Mouse (Mus musculus) hindbrain, embryonic 12.5 days (tissue): ENCODE data around the gene Pmel. TPM values are rescaled to one million over a fixed set of nuclear protein-coding genes. Genes with fewer than 3 reads are reported as not detected.

Experiments used
- ATAC-seq: fragments of 200-750 bp; cut with Nextera tagmentation; 2 replicates; pipeline ENCODE4 v1.8.0; 2017; ENCODE audit warnings: moderate TSS enrichment; ENCODE audit not compliant: low FRiP score
- H3K27ac ChIP-seq: fragments of 300-500 bp; sonication (generic); 2 replicates; pipeline ENCODE4 v1.5.1; 2016; ENCODE audit warnings: mild to moderate bottlenecking
- H3K27me3 ChIP-seq: fragments of 300-500 bp; sonication (generic); 2 replicates; pipeline ENCODE4 v1.6.1; 2016; ENCODE audit warnings: mild to moderate bottlenecking
- H3K36me3 ChIP-seq: fragments of 300-500 bp; sonication (generic); 2 replicates; pipeline ENCODE4 v1.6.1; 2016; ENCODE audit warnings: mild to moderate bottlenecking
- H3K4me1 ChIP-seq: fragments of 300-500 bp; sonication (generic); 2 replicates; pipeline ENCODE4 v1.6.1; 2016
- H3K4me2 ChIP-seq: fragments of 300-500 bp; sonication (generic); replicated peaks from 2 replicates; pipeline ENCODE4 v1.6.1; 2016; ENCODE audit warnings: mild to moderate bottlenecking
- H3K4me3 ChIP-seq: fragments of 300-500 bp; sonication (generic); 2 replicates; pipeline ENCODE4 v1.5.1; 2016; ENCODE audit warnings: mild to moderate bottlenecking
- H3K9ac ChIP-seq: fragments of 300-500 bp; sonication (generic); 2 replicates; pipeline ENCODE4 v1.6.1; 2016; ENCODE audit warnings: mild to moderate bottlenecking, moderate library complexity
- H3K9me3 ChIP-seq: fragments of 300-500 bp; sonication (generic); replicated peaks from 2 replicates; pipeline ENCODE4 v1.6.1; 2016; ENCODE audit warnings: mild to moderate bottlenecking
- WGBS: fragments of 180-500 bp; shearing (Covaris S2); methylation state at CpG from one replicate; pipeline ENCODE4 v1.1.7; 2016; 5-methylcytosine and 5-hydroxymethylcytosine counted together
- polyA plus RNA-seq: library from polyadenylated mRNA; unstranded; fragments of >200 nt; fragmentation: Nextera tagmentation; extraction: Ambion mirVana; gene quantifications from 2 replicates; pipeline ENCODE4 v1.2.1, GENCODE M21; 2016

Gene Pmel
- polyA plus RNA-seq, 1 experiment from 2014 or later, result 6.0 TPM

DNA sequence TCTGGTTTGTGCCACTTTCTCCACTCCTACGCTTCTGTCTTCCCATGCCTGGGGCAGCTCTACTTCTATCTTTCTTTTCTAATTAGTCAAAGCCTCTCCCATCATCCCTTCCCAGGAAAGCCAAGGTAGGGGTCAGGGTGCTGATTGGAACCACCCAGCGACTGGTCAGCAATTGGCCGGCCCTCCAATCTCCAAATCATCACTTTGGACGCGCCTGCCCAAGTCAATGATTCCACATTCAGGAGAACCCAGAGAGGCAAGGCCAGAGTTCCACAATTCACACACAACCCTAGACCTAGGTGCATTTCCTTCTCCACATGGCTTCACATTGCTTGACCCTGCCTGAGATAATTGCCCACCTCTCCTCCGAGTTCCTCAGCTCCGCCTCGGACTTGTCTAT, 40.2 kb downstream of the Pmel start:
- peaks cover 46% of the 10 kb centered on the region for H3K27me3 ChIP-seq

DNA sequence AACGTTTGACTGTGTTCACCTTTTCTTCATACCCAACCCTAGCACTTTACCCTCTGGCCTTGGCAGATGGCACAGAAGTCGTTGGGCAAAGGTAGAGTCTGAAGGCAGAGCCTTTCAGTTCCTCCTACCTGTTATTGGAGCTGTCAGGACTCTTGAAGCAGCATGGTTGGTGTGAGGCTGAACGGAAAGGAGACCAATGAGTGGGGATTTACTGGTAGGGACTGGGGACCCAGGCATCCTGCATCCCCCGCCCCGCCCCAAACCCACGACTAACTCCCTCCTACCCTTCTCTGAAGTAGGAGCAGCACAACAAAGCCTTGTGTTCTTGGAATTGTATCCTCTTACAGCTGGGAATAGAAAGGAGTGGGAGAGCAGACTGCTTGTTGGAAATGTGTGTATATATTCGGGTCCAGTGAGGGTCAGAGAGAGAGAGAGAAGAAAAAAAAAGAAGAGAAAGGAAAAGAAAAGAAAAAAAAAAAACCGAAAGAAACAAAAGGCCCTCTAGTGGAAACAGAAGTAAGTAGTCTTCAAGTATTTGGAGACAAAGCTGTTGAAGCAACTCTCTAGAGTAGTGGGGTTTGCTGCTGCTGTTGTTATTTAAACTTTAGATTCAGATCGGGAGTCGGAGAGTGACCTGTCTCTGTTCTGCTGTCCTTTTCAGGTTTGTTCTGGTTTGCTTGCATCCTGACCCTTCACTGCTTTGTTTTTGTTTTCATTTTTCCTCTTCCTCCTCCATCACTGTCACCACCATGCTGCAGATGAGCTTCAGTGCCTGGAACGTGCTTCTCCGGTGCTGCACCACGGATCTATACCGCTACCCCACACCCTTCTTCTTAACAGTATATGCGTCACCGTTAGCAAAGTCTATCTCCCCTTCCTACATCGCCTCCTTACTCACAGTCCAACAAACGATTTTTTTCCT, 40.9 kb downstream of the Pmel start, which contains the start of gene Dgka:
Dgka (minus strand) TSS at position 176 of the 922 bp plus-strand sequence.
- no peaks in the 10 kb centered on the region for H3K36me3 ChIP-seq
- peak within 1 kb of the TSS; percentile 98 for H3K4me2 ChIP-seq
- H3K4me3 ChIP-seq, result peak within 1 kb of the TSS; percentile 58
- WGBS, result 22% methylated on average over 18 of the region's 18 CpGs
- peak within 1 kb of the TSS; percentile 77 for H3K9ac ChIP-seq
- no peak within 1 kb of the TSS for H3K27ac ChIP-seq
- no peak for ATAC-seq
- H3K9me3 ChIP-seq, result no peaks in the 10 kb centered on the region
- H3K4me1 ChIP-seq, result peaks cover 35% of the 10 kb centered on the region
- peaks cover 46% of the 10 kb centered on the region for H3K27me3 ChIP-seq

More for the DNA sequence above, 40.2 kb downstream of the Pmel start:
- Histone ChIP-seq H3K36me3 (no peaks in the 10 kb centered on the region), H3K4me1 (peaks cover 28% of the 10 kb centered on the region), H3K4me3 (peak overlapping the region; percentile 58), H3K9ac (peak overlapping the region; percentile 77), H3K4me2 (peak overlapping the region; percentile 98), H3K9me3 (no peaks in the 10 kb centered on the region), H3K27ac (no peak overlapping the region)
- no peak for ATAC-seq
- 18% methylated on average over 8 of the region's 8 CpGs for WGBS

DNA sequence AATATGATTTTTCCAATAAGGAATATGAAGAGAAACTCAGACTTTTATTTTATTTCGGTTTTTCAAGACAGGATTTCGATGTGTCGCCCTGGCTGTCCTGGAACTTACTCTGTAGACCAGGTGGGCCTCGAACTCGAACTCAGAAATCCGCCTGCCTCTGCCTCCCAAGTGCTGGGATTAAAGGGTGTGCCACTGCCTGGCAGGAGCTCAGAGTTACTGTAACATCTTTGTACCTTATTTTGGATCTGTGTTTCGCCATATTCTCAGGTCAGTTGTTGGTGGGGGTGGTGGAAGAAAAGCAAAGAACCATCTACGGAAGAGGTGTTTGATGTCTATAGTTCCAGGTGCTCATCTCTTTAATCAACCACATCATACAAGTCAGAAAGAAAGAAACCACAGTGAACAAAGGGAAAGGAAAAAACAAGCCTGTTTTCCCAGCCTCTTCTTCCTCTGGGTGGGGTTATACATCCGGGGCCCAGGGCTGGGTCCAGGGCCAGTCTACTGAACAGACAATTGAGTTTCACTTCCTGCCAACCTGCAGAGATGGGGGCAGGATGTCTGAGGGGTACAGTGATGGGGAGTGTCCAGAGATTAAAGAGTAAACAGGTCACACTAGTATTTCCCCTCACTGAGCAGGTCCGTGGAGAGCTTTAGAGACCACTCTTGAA, 42.1 kb downstream of the Pmel start:
- Histone ChIP-seq H3K9ac (no peak overlapping the region), H3K4me3 (no peak overlapping the region), H3K36me3 (no peaks in the 10 kb centered on the region), H3K4me2 (no peak overlapping the region), H3K27me3 (peaks cover 46% of the 10 kb centered on the region), H3K9me3 (no peaks in the 10 kb centered on the region), H3K4me1 (peaks cover 40% of the 10 kb centered on the region), H3K27ac (no peak overlapping the region)
- WGBS, result 92% methylated on average over 10 of the region's 10 CpGs
- ATAC-seq, result no peak

DNA sequence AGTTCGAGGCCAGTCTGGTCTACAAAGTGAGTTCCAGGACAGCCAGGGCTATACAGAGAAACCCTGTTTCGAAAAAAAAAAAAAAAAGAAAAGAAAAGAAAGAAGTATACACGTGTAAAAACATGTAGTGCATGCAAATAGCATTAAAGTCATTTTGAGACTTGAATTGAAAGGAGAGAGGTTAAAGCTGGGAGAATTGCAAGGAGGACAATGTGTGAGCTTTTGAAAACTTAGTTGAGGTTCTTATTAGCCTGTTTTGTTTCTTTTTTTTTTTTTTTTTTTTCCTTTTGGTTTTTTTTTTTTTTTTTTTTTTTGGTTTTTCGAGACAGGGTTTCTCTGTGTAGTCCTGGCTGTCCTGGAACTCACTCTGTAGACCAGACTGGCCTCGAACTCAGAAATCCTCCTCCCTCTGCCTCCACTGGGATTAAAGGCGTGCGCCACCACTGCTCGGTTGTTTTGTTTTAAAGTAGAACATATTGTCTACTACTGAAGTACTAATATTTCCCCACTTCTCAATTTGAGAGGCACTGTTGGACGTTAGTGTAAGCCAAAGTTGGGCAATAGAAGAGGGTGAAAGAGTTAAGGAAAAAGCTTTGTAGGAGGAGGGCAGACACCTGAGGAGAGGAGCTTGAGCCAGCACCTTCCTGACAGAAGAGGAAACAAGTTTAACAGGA, 43.1 kb downstream of the Pmel start:
- peaks cover 40% of the 10 kb centered on the region for H3K27me3 ChIP-seq
- no peak for ATAC-seq

DNA sequence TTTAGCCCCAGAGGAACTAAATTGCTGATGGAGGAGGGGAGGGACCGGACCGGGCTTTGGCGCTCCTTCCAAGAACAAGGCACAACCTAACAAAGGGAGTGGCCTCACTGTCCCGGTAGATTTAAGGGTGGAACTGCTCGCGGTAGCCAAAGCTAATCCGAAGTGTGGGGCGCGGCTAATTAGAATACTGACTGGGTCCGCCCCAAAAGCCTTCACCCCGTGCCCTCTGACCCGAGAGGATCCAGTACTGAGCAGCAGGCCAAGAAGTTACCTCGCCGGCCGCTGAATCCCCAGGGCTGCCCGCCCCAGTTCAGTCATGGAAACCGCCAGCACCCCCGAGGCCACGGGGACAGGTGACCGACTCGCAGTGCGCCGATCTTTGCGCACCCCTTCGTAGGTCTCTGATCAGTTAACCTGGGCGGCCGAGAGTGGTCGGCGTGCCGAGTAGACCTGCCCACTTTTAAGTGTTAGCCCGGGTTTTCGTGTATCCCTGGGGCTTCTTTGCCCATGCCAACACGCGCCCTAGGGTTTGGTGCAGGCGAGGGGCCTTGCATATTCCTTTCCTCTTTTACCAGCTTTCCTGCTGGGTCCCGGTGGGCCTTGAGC, 43.8 kb downstream of the Pmel start, which contains the start of gene Pym1:
Pym1 (plus strand) TSS at position 244 of the 606 bp plus-strand sequence.
- Histone ChIP-seq H3K9me3 (no peaks in the 10 kb centered on the region), H3K27ac (peak within 1 kb of the TSS; percentile 91), H3K4me3 (peak within 1 kb of the TSS; percentile 63), H3K4me2 (peak within 1 kb of the TSS; percentile 79), H3K9ac (peak within 1 kb of the TSS; percentile 63), H3K36me3 (peaks cover 3% of the 10 kb centered on the region; the same call in 1 of the 2 replicates), H3K27me3 (peaks cover 34% of the 10 kb centered on the region), H3K4me1 (peaks cover 40% of the 10 kb centered on the region)
- peak; percentile 79 for ATAC-seq
- WGBS, result 0% methylated on average over 36 of the region's 36 CpGs

More for the DNA sequence above, 43.1 kb downstream of the Pmel start:
- Histone ChIP-seq H3K4me3 (peak overlapping the region; percentile 63), H3K27ac (peak overlapping the region; percentile 91), H3K4me2 (peak overlapping the region; percentile 79), H3K9ac (peak overlapping the region; percentile 63), H3K36me3 (no peaks in the 10 kb centered on the region; the same call in 1 of the 2 replicates), H3K9me3 (no peaks in the 10 kb centered on the region), H3K4me1 (peaks cover 40% of the 10 kb centered on the region)
- 39% methylated on average over 8 of the region's 9 CpGs for WGBS

DNA sequence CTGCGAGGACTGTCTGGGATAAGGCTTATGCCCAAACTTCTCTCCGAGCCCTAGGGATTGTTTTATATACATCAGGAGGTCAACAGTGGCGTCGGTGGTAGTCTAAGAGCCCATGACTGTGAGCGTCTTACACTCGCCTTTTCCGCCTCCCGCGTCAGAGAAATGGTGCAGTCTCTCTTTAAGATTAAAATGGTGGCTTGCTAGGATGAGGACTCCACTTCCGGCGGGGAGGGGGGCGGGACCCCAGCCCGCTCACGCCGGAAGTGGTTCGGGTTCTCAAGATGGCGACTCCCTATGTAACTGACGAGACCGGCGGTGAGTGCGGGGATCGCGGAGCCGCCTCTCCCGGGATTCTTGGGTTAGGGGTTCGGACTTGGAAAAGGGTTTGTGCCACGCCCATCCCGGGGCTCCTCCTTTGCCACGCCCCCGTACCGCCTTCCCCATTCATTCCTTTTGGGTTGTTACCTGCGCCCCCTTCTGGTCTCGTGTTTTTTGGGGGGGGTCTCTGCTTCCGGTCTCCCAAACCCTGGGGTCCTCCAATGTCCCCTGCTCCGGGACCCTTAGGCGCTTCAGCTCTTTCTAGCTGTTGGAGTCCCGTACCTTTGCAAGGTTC, 44.4 kb downstream of the Pmel start:
- Histone ChIP-seq H3K9ac (peak overlapping the region; percentile 63), H3K27me3 (peaks cover 28% of the 10 kb centered on the region), H3K4me3 (peak overlapping the region; percentile 63), H3K4me1 (peaks cover 36% of the 10 kb centered on the region), H3K27ac (peak overlapping the region; percentile 91), H3K9me3 (no peaks in the 10 kb centered on the region), H3K36me3 (peaks cover 9% of the 10 kb centered on the region), H3K4me2 (peak overlapping the region; percentile 79)
- 0% methylated on average over 37 of the region's 37 CpGs for WGBS
- peak; percentile 94 for ATAC-seq

Other genes starting within 250 kb of the Pmel start
- gene Smarcc2, start 244.9 kb upstream of the Pmel start, polyA plus RNA-seq, result 195 and 215 TPM in 2 replicates
- gene Myl6, start 210.1 kb upstream of the Pmel start, polyA plus RNA-seq, result 836 and 860 TPM in 2 replicates
- gene Myl6b, start 205.5 kb upstream of the Pmel start, polyA plus RNA-seq, result 2.9 and 3.3 TPM in 2 replicates
- 28.9 and 30.9 TPM in 2 replicates for gene Esyt1, start 178.3 kb upstream of the Pmel start, polyA plus RNA-seq
- 20.8 TPM in 2 replicates for gene Zc3h10, start 156.4 kb upstream of the Pmel start, polyA plus RNA-seq
- gene Rpl41, start 154.9 kb upstream of the Pmel start, polyA plus RNA-seq, result 2,172 and 2,716 TPM in 2 replicates
- gene Pa2g4, start 138.2 kb upstream of the Pmel start, polyA plus RNA-seq, result 140 and 143 TPM in 2 replicates
- gene Erbb3, start 114.5 kb upstream of the Pmel start, polyA plus RNA-seq, result 9.8 and 11.7 TPM in 2 replicates
- 418 and 515 TPM in 2 replicates for gene Rps26, start 77.4 kb upstream of the Pmel start, polyA plus RNA-seq
- gene Ikzf4, start 58.2 kb upstream of the Pmel start, polyA plus RNA-seq, result 8.7 and 9.8 TPM in 2 replicates
- 15.1 and 16.4 TPM in 2 replicates for gene Suox, start 30.1 kb upstream of the Pmel start, polyA plus RNA-seq
- gene Rab5b, start 7.9 kb upstream of the Pmel start, polyA plus RNA-seq, result 96.2 and 103 TPM in 2 replicates
- 74.5 and 75.3 TPM in 2 replicates for gene Cdk2, start 836 bp downstream of the Pmel start, polyA plus RNA-seq
- gene Dgka, start 40.7 kb downstream of the Pmel start, polyA plus RNA-seq, result 6.9 and 7.3 TPM in 2 replicates
- gene Pym1, start 43.7 kb downstream of the Pmel start, polyA plus RNA-seq, result 46.3 and 48.5 TPM in 2 replicates
- 0.27 and 0.63 TPM in 2 replicates for gene Mmp19, start 86.7 kb downstream of the Pmel start, polyA plus RNA-seq
- gene Dnajc14, start 99.9 kb downstream of the Pmel start, polyA plus RNA-seq, result 61.1 and 64.1 TPM in 2 replicates
- gene Tmem198b, start 100.2 kb downstream of the Pmel start, polyA plus RNA-seq, result 20.5 and 21.4 TPM in 2 replicates
- 196 and 204 TPM in 2 replicates for gene Sarnp, start 113.1 kb downstream of the Pmel start, polyA plus RNA-seq
- 26.3 and 41.4 TPM in 2 replicates for gene Ormdl2, start 117.5 kb downstream of the Pmel start, polyA plus RNA-seq
- gene Gdf11, start 187.5 kb downstream of the Pmel start, polyA plus RNA-seq, result 10.7 and 11.5 TPM in 2 replicates
- gene Cd63, start 196.8 kb downstream of the Pmel start, polyA plus RNA-seq, result 258 and 273 TPM in 2 replicates
- gene Rdh5, start 218.7 kb downstream of the Pmel start, polyA plus RNA-seq, result 11.3 and 15.7 TPM in 2 replicates
- gene Bloc1s1, start 219.8 kb downstream of the Pmel start, polyA plus RNA-seq, result 210 and 235 TPM in 2 replicates
- 3.6 and 4.4 TPM in 2 replicates for gene Itga7, start 229.6 kb downstream of the Pmel start, polyA plus RNA-seq